Mouse (Mus musculus): ENCODE measurements at regions not wholly inside any gene's neighbourhood (a gene's known extent, or its start where the extent isn't known, plus 50 kb on each side); places are given as distances from the start of the nearest gene placed in this dataset.

DNA sequence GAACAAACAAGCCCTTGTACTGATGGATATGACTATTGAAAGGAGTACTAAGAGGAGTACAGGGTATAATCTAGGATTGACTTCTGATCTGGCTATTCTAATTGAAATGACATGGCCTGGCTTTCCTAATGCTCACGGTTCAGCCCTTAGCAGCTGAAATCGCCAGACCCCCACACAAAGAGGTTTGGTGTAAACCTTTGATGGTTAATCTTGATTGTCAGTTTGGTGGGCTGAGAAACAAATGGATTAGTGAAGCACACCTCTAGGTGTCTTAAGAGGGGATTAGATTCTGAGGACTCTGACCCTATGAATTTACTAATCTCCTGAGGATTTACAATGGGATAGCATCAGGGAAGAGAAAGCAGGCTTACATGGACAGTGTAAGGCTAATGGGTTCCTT is 623.4 kb upstream of the Adamts9 start:
- no peak overlapping the region for H3K9ac ChIP-seq (replicated peaks)
- no peaks in the 10 kb centered on the region for H3K36me3 ChIP-seq
- no peaks in the 10 kb centered on the region; the same call in 1 of the 2 replicates for H3K4me1 ChIP-seq
- H3K9me3 ChIP-seq, result no peaks in the 10 kb centered on the region
- H3K4me2 ChIP-seq (replicated peaks), result no peak overlapping the region
- 3% methylated on average over 2 of the region's 2 CpGs for WGBS
- H3K27ac ChIP-seq (replicated peaks), result no peak overlapping the region
- ATAC-seq (ENCODE audit: low FRiP score, low read depth), result 0 out of 2 replicates have a peak, but pooled peaks have one; percentile 23
- H3K4me3 ChIP-seq, result no peak overlapping the region
- H3K27me3 ChIP-seq, result peaks cover 26% of the 10 kb centered on the region

DNA sequence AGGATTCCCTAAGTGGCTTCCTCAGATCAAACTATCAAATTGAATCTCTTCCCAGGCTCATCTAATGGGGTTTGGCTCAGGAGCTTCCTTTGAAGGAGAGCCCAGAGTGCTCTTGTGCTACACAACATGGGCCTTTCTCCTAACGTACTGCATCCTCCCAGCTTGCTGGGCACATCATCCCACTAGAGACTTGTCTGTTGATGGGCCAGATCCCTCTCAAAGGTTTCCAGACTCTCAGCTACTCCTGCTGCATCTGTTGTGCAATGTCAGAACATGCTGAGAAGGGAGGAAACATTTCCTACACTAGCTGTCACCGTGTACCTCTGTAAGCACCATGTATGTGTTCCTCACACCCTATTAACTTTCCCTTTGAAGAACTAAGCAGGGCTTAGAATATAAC is 605.0 kb upstream of the Adamts9 start:
- H3K36me3 ChIP-seq, result no peaks in the 10 kb centered on the region
- no peak overlapping the region for H3K4me3 ChIP-seq
- no peak overlapping the region for H3K27ac ChIP-seq (replicated peaks)
- H3K9ac ChIP-seq (replicated peaks), result no peak overlapping the region
- 91% methylated on average over 2 of the region's 2 CpGs for WGBS
- no peak for ATAC-seq (ENCODE audit: low FRiP score, low read depth)
- H3K4me2 ChIP-seq (replicated peaks), result no peak overlapping the region
- H3K9me3 ChIP-seq, result no peaks in the 10 kb centered on the region
- peaks cover 3% of the 10 kb centered on the region; the same call in 1 of the 2 replicates for H3K27me3 ChIP-seq
- H3K4me1 ChIP-seq, result peaks cover 7% of the 10 kb centered on the region; the same call in 1 of the 2 replicates

DNA sequence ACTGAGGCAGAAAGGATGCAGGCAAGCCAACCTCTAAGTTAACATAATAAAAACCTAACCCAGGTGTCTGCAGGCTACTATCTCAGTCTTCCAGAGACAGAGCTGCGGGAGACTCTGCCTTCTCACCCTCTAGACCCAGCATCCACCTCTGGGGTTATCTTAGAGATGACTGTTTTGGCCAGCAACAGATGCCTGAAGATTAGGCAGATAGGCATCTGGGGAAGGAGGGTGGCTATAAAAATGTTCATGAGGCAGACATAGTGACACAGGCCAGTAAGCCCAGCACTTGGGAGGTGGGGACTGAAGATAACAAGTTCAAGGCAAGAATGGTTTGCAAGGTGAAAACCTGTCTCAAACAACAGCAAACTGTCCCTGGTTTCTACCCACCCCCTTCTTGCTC is 601.0 kb upstream of the Adamts9 start:
- no peaks in the 10 kb centered on the region for H3K9me3 ChIP-seq
- H3K4me2 ChIP-seq (replicated peaks), result no peak overlapping the region
- no peaks in the 10 kb centered on the region for H3K36me3 ChIP-seq
- no peak overlapping the region for H3K9ac ChIP-seq (replicated peaks)
- H3K27me3 ChIP-seq, result no peaks in the 10 kb centered on the region
- H3K4me3 ChIP-seq, result no peak overlapping the region
- no peak overlapping the region for H3K27ac ChIP-seq (replicated peaks)
- peaks cover 7% of the 10 kb centered on the region; the same call in 1 of the 2 replicates for H3K4me1 ChIP-seq
- WGBS, result 50% methylated on average over 1 of the region's 1 CpGs
- ATAC-seq (ENCODE audit: low FRiP score, low read depth), result no peak

DNA sequence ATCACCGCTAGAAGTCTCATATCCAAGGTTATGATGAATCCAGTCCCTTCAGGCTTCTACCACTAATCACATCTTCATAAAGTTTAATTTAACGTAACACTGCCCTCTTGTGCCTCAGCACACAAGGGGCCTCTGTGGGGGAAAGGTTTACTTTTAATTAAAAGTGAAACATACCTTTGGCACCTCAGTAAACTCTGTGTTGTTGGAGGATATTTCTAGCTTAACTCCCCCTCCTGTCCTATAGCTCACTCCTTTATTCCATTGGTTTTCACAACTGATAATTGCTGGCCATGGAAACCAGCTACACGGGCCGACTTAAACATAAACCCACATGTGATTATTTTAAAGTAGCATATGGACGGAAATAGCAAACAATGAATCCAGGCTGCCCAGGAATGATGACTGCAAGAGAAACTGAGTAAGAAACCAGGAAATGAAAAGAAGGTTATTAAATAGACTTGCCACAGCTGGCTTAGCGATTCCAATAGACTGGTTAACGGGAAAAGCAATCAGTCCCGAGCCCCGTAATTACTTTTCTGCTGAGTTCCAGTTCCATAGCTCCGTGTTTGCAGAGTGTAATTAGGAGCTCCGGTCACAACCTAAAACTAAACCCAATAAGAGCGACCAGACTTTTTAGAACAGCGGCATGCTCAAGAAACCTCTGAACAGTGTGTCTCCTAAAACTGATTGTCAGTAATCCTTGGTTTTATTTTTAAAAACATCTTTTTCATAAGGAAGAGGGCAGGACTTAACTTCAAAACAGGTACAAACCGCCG is 600.2 kb upstream of the Adamts9 start:
- Histone ChIP-seq H3K9ac (replicated peaks) (no peak overlapping the region), H3K27me3 (no peaks in the 10 kb centered on the region), H3K4me3 (no peak overlapping the region), H3K4me1 (peaks cover 7% of the 10 kb centered on the region; the same call in 1 of the 2 replicates), H3K9me3 (no peaks in the 10 kb centered on the region), H3K27ac (replicated peaks) (no peak overlapping the region), H3K36me3 (no peaks in the 10 kb centered on the region), H3K4me2 (replicated peaks) (peak overlapping the region; percentile 19; the same call in 1 of the 2 replicates)
- no peak for ATAC-seq (ENCODE audit: low FRiP score, low read depth)
- WGBS, result 48% methylated on average over 15 of the region's 15 CpGs

DNA sequence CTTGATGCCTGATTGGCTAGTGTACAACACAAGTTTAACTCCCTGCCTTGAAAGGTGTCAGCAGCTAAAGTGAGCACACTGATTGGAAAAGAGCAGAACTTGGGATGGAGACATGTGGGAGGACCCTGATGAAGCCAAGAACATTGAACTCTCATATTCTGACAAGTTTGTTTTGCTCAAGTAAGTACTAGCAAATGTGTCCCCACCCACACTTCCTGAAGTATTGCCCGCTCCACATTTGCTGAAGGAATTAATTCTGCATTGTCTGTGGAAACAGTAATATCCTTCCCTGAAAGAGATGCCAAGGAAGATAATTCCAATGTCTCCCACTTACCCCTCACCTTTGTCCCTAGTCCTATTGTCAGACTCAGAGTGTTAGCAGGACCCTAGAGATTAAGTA is 596.3 kb upstream of the Adamts9 start:
- ATAC-seq (ENCODE audit: low FRiP score, low read depth), result no peak
- 59% methylated on average over 1 of the region's 1 CpGs for WGBS

DNA sequence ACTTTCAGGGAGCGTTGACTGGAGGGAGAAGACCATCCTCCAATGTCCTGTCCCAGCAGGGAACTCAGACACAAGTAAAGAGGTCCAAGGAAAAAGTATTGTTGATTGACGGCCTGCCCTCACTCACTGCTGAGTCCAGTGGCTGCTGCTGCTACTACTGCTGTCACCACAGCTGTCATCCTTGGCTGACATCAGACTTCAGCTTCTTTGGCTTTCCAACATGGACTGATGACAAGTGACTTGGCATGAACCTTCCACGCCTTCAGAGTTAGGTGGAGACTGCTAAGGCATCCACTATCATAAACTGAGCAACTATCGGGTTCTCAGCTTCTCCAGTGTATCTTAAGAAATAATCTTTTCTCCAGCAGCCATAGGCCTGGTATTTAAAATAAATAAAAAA is 595.9 kb upstream of the Adamts9 start:
- Histone ChIP-seq H3K9me3 (no peaks in the 10 kb centered on the region), H3K4me2 (replicated peaks) (no peak overlapping the region), H3K27me3 (no peaks in the 10 kb centered on the region), H3K4me3 (no peak overlapping the region), H3K4me1 (peaks cover 7% of the 10 kb centered on the region; the same call in 1 of the 2 replicates), H3K27ac (replicated peaks) (no peak overlapping the region), H3K36me3 (no peaks in the 10 kb centered on the region), H3K9ac (replicated peaks) (no peak overlapping the region)
- no peak for ATAC-seq (ENCODE audit: low FRiP score, low read depth)
- 85% methylated on average over 4 of the region's 4 CpGs for WGBS

More for the DNA sequence above, 596.3 kb upstream of the Adamts9 start:
- Histone ChIP-seq H3K36me3 (no peaks in the 10 kb centered on the region), H3K4me2 (replicated peaks) (no peak overlapping the region), H3K9me3 (no peaks in the 10 kb centered on the region), H3K27ac (replicated peaks) (no peak overlapping the region), H3K9ac (replicated peaks) (no peak overlapping the region), H3K27me3 (no peaks in the 10 kb centered on the region), H3K4me1 (peaks cover 7% of the 10 kb centered on the region; the same call in 1 of the 2 replicates), H3K4me3 (no peak overlapping the region)

DNA sequence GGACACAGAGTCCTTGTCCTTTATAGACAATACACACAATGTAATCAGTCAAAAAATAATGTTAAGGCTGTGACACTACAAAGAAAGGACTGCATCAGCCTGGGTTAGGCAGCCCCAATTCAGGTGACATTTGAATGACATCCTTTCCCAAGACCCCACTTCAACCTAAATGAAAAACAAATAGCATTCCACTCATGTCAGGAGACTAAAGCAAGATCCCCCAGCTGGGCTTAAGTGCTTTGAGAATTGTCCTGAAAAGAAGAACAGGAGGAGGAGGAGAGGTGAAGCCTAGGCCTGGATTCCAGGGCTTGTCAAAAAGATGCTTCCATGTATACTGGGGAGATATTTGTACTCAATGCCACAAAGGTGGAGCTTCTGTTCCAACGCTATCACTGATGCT is 594.7 kb upstream of the Adamts9 start:
- no peak for ATAC-seq (ENCODE audit: low FRiP score, low read depth)
- H3K36me3 ChIP-seq, result no peaks in the 10 kb centered on the region
- H3K4me3 ChIP-seq, result no peak overlapping the region
- H3K9me3 ChIP-seq, result no peaks in the 10 kb centered on the region
- WGBS, result 82% methylated on average over 1 of the region's 1 CpGs
- H3K27me3 ChIP-seq, result no peaks in the 10 kb centered on the region
- no peaks in the 10 kb centered on the region for H3K4me1 ChIP-seq
- H3K27ac ChIP-seq (replicated peaks), result no peak overlapping the region
- H3K9ac ChIP-seq (replicated peaks), result no peak overlapping the region
- H3K4me2 ChIP-seq (replicated peaks), result no peak overlapping the region

DNA sequence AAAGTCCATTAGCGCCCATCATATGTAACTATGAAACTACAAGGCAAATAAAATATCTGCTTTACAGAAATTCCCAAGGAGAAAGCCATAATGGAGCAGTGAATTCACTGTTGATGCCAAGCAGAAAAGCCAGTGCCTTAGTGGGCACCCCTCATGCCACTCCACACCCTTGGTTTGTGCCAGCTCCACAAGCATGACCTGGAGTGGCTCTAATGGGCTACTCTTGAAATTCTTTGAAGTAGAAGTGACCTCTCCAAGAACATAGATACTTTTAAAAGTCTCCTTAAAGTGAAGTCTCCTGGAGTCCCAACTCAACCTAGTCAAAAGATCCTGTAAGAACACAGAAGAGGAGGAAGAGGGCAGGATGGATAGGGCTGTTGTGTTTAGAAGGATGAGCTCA is 593.8 kb upstream of the Adamts9 start:
- Histone ChIP-seq H3K4me1 (no peaks in the 10 kb centered on the region), H3K4me2 (replicated peaks) (no peak overlapping the region), H3K27me3 (no peaks in the 10 kb centered on the region), H3K9me3 (no peaks in the 10 kb centered on the region), H3K9ac (replicated peaks) (no peak overlapping the region), H3K4me3 (no peak overlapping the region), H3K27ac (replicated peaks) (no peak overlapping the region), H3K36me3 (no peaks in the 10 kb centered on the region)
- WGBS, result 92% methylated on average over 1 of the region's 1 CpGs
- ATAC-seq (ENCODE audit: low FRiP score, low read depth), result no peak

DNA sequence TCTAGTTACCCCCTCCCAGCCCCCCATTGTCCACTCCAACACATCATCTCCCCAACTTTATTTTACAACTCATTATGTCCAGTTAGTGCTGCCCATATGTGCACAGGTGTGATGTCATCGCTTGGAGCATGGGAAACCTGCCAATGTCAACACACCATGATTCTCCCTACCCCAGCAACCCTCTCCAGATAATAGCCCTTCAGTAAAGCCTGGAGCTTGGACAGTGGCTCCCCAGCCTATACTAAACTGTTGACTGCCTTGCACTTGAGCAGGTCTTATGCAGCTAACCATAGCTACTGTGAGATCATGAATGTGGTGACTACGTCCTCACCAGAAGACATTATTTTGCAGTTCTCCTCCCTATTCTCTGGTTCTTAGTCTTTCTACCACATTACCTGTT is 570.5 kb upstream of the Adamts9 start:
- Histone ChIP-seq H3K36me3 (no peaks in the 10 kb centered on the region), H3K4me3 (no peak overlapping the region), H3K27ac (replicated peaks) (no peak overlapping the region), H3K4me2 (replicated peaks) (no peak overlapping the region), H3K27me3 (peaks cover 5% of the 10 kb centered on the region; the same call in 1 of the 2 replicates), H3K4me1 (no peaks in the 10 kb centered on the region), H3K9ac (replicated peaks) (no peak overlapping the region), H3K9me3 (no peaks in the 10 kb centered on the region)
- ATAC-seq (ENCODE audit: low FRiP score, low read depth), result no peak
- WGBS, result 95% methylated on average over 2 of the region's 2 CpGs

DNA sequence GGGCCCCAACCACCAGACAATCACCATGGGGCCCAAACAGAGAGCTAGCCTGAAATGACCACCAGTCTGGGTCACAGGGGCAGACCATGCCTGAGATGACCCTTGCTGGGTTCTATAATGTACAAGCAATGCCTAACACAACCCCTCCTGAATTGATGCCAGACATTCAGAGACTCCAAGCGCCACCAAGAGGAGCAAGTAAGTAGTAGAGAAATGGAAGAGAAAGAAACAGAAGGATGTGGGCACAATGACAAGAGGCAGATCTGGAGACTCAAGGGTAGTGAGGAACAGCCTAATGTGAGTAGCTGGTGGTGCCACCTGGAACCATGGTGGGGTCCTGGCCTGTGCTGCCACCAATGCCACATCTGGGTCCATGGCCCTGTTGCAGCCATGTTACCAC is 566.6 kb upstream of the Adamts9 start:
- no peak overlapping the region for H3K4me3 ChIP-seq
- no peak overlapping the region for H3K4me2 ChIP-seq (replicated peaks)
- no peaks in the 10 kb centered on the region for H3K36me3 ChIP-seq
- peaks cover 5% of the 10 kb centered on the region; the same call in 1 of the 2 replicates for H3K27me3 ChIP-seq
- no peak overlapping the region for H3K27ac ChIP-seq (replicated peaks)
- no peaks in the 10 kb centered on the region for H3K9me3 ChIP-seq
- no peak for ATAC-seq (ENCODE audit: low FRiP score, low read depth)
- no peaks in the 10 kb centered on the region for H3K4me1 ChIP-seq
- 50% methylated on average over 1 of the region's 1 CpGs for WGBS
- no peak overlapping the region for H3K9ac ChIP-seq (replicated peaks)

DNA sequence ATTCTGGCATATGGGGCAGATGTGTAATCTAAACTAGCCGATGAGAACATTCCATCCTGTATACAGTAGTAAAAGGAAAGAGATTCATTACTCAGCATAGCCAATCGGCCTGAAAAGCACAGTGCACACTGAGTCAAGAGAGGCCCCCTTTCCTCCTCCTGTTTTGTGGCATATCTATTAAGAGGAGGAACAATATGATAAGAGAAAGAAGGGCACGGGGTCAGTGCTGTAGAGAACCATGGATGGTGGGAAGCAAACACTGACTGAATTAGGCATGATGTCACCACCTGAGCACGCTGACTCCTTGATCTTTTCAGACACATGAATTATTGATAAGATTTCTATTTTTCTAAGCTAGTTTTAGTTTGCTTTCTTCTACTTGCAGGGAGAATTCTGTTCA is 554.5 kb upstream of the Adamts9 start:
- no peak overlapping the region for H3K9ac ChIP-seq (replicated peaks)
- H3K27me3 ChIP-seq, result no peaks in the 10 kb centered on the region
- H3K27ac ChIP-seq (replicated peaks), result no peak overlapping the region
- H3K4me2 ChIP-seq (replicated peaks), result no peak overlapping the region
- ATAC-seq (ENCODE audit: low FRiP score, low read depth), result no peak
- no peaks in the 10 kb centered on the region for H3K4me1 ChIP-seq
- no peak overlapping the region for H3K4me3 ChIP-seq
- 71% methylated on average over 4 of the region's 4 CpGs for WGBS
- H3K9me3 ChIP-seq, result no peaks in the 10 kb centered on the region
- no peaks in the 10 kb centered on the region for H3K36me3 ChIP-seq

DNA sequence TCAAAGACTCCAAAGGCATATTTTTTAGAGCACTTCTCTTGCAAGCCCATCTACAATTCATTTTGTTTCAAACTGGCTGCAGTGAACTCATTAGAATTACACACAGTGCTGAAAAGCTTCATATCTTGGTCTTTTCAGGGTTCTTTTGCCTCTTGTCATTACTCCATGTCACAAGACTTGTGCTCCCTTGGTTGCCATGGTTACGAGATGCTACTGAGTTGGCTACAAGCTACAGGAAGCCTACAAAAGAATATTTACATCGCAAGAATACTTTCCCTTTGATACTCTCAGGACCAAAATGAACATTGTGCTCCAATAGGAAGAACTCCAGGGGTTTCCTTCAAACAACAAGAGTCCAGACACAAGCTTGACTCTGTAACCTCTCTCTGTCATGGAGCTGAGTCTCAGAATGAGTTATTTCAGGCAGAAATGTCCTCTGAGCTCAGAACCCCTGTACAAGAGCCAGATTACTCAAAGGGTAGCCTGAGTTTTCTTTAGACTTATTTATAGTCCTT is 545.2 kb upstream of the Adamts9 start:
- Histone ChIP-seq H3K27me3 (no peaks in the 10 kb centered on the region), H3K36me3 (no peaks in the 10 kb centered on the region), H3K4me1 (peaks cover 5% of the 10 kb centered on the region; the same call in 1 of the 2 replicates), H3K4me3 (no peak overlapping the region), H3K4me2 (replicated peaks) (no peak overlapping the region), H3K9ac (replicated peaks) (no peak overlapping the region), H3K9me3 (no peaks in the 10 kb centered on the region), H3K27ac (replicated peaks) (no peak overlapping the region)
- ATAC-seq (ENCODE audit: low FRiP score, low read depth), result no peak
- 70% methylated on average over 2 of the region's 2 CpGs for WGBS
